ENCODE assay signal across 20 mouse cellular contexts in genomic region chr10:92079421-92079820, GRCm38 (mm10).
A peak's percentile ranks its signal among the peaks of the same experiment; 100 is the strongest.
DNase-seq lines count a peak whose midpoint lies in the region; ATAC-seq and TF ChIP-seq lines count a peak whose summit lies in the region.
"Had no signal": no experiment of that assay in that cellular context is flagged by ENCODE, and none has a peak within 500 bp of the region (broad histone marks: within the 10 kb centered on the region; RNA-seq: fewer than 3 reads in every experiment).

No protein-coding gene starts in this region.

- H3K27ac ChIP-seq in forebrain, embryonic 13.5 days: peak overlapping the region; percentile 38; the same call in 1 of the 2 replicates
- H3K27ac ChIP-seq in forebrain, embryonic 16.5 days (ENCODE audit: low read length): no peak overlapping the region
- peak overlapping the region; percentile 68 for H3K27ac ChIP-seq in midbrain, embryonic 10.5 days (replicated peaks)
- H3K27ac ChIP-seq in midbrain, postnatal 0 days (ENCODE audit: low read depth, low read length): no peak overlapping the region
- H3K27ac ChIP-seq in embryonic facial prominence, embryonic 10.5 days (replicated peaks): 0 out of 2 replicates have a peak overlapping the region, but pooled peaks have one; percentile 10
- H3K27ac ChIP-seq in midbrain, embryonic 12.5 days (replicated peaks): peak overlapping the region; percentile 83
- H3K27ac ChIP-seq in left cerebral cortex, adult 2 months: no peak overlapping the region
- H3K27ac ChIP-seq: embryonic facial prominence, embryonic 13.5 days; heart, embryonic 10.5 days; intestine, embryonic 15.5 days; limb, embryonic 10.5 days had no signal

- intact Hi-C loops in left cerebral cortex, postnatal 25 days (cut with DNase I): no loop called here
- intact Hi-C loops in left cerebral cortex, adult 2 months (cut with DNase I): no loop called here

- peaks cover 18% of the 10 kb centered on the region for H3K36me3 ChIP-seq in forebrain, embryonic 13.5 days (ENCODE audit: poor library complexity, severe bottlenecking)
- H3K36me3 ChIP-seq in forebrain, embryonic 16.5 days (ENCODE audit: control insufficient read depth, insufficient read depth): no peaks in the 10 kb centered on the region
- H3K36me3 ChIP-seq in midbrain, embryonic 10.5 days: peaks cover 29% of the 10 kb centered on the region
- H3K36me3 ChIP-seq in midbrain, postnatal 0 days (ENCODE audit: insufficient read depth, low read length): peaks cover 7% of the 10 kb centered on the region; the same call in 1 of the 2 replicates
- no peaks in the 10 kb centered on the region for H3K36me3 ChIP-seq in embryonic facial prominence, embryonic 10.5 days (replicated peaks)
- H3K36me3 ChIP-seq in midbrain, embryonic 12.5 days: peaks cover 22% of the 10 kb centered on the region
- H3K36me3 ChIP-seq: embryonic facial prominence, embryonic 13.5 days; heart, embryonic 10.5 days; intestine, embryonic 15.5 days; limb, embryonic 10.5 days had no signal

- no peak for ATAC-seq in forebrain, embryonic 13.5 days
- no peak for ATAC-seq in forebrain, embryonic 16.5 days
- ATAC-seq in midbrain, postnatal 0 days (ENCODE audit: low FRiP score): no peak
- ATAC-seq in midbrain, embryonic 12.5 days (ENCODE audit: low FRiP score, low read depth): no peak
- ATAC-seq: intestine, embryonic 15.5 days had no signal

- H3K27me3 ChIP-seq in forebrain, embryonic 13.5 days: no peaks in the 10 kb centered on the region
- no peaks in the 10 kb centered on the region; the same call in 1 of the 2 replicates for H3K27me3 ChIP-seq in forebrain, embryonic 16.5 days (replicated peaks; ENCODE audit: control insufficient read depth, insufficient read depth, low read length)
- peaks cover 56% of the 10 kb centered on the region for H3K27me3 ChIP-seq in midbrain, embryonic 10.5 days (ENCODE audit: low read depth, poor library complexity, severe bottlenecking)
- no peaks in the 10 kb centered on the region for H3K27me3 ChIP-seq in midbrain, postnatal 0 days (ENCODE audit: insufficient read depth, low read length)
- peaks cover 3% of the 10 kb centered on the region; the same call in 1 of the 2 replicates for H3K27me3 ChIP-seq in embryonic facial prominence, embryonic 10.5 days (replicated peaks; ENCODE audit: low read depth, poor library complexity, severe bottlenecking)
- H3K27me3 ChIP-seq in midbrain, embryonic 12.5 days: no peaks in the 10 kb centered on the region
- H3K27me3 ChIP-seq: CH12.LX; embryonic facial prominence, embryonic 13.5 days; intestine, embryonic 15.5 days had no signal

- no peak overlapping the region for H3K4me3 ChIP-seq in forebrain, embryonic 13.5 days
- H3K4me3 ChIP-seq in forebrain, embryonic 16.5 days (replicated peaks; ENCODE audit: low read length): no peak overlapping the region
- no peak overlapping the region for H3K4me3 ChIP-seq in midbrain, embryonic 10.5 days
- H3K4me3 ChIP-seq in midbrain, postnatal 0 days (ENCODE audit: low read depth, low read length): no peak overlapping the region
- no peak overlapping the region for H3K4me3 ChIP-seq in embryonic facial prominence, embryonic 10.5 days
- H3K4me3 ChIP-seq in midbrain, embryonic 12.5 days: no peak overlapping the region
- H3K4me3 ChIP-seq in left cerebral cortex, adult 2 months: no peak overlapping the region
- H3K4me3 ChIP-seq: embryonic facial prominence, embryonic 13.5 days; heart, embryonic 10.5 days; intestine, embryonic 15.5 days; limb, embryonic 10.5 days had no signal

- no peaks in the 10 kb centered on the region for H3K9me3 ChIP-seq in forebrain, embryonic 13.5 days (replicated peaks)
- H3K9me3 ChIP-seq in forebrain, embryonic 16.5 days (ENCODE audit: control insufficient read depth, low read length): no peaks in the 10 kb centered on the region
- no peaks in the 10 kb centered on the region for H3K9me3 ChIP-seq in midbrain, embryonic 10.5 days (replicated peaks)
- no peaks in the 10 kb centered on the region for H3K9me3 ChIP-seq in midbrain, postnatal 0 days (ENCODE audit: low read length)
- H3K9me3 ChIP-seq in embryonic facial prominence, embryonic 10.5 days: no peaks in the 10 kb centered on the region
- H3K9me3 ChIP-seq in midbrain, embryonic 12.5 days: no peaks in the 10 kb centered on the region
- H3K9me3 ChIP-seq: embryonic facial prominence, embryonic 13.5 days; heart, embryonic 10.5 days; intestine, embryonic 15.5 days; limb, embryonic 10.5 days had no signal

- no peak overlapping the region for H3K4me2 ChIP-seq in forebrain, embryonic 13.5 days
- no peak overlapping the region for H3K4me2 ChIP-seq in forebrain, embryonic 16.5 days (ENCODE audit: low read length)
- no peak overlapping the region for H3K4me2 ChIP-seq in midbrain, postnatal 0 days (ENCODE audit: low read depth, low read length, poor library complexity, severe bottlenecking)
- H3K4me2 ChIP-seq in midbrain, embryonic 12.5 days (replicated peaks): no peak overlapping the region
- H3K4me2 ChIP-seq: embryonic facial prominence, embryonic 13.5 days; intestine, embryonic 15.5 days; liver, embryonic 11.5 days; lung, embryonic 14.5 days had no signal

- H3K9ac ChIP-seq in forebrain, embryonic 13.5 days: no peak overlapping the region
- no peak overlapping the region for H3K9ac ChIP-seq in forebrain, embryonic 16.5 days (replicated peaks; ENCODE audit: low read depth, low read length)
- H3K9ac ChIP-seq in midbrain, postnatal 0 days (replicated peaks; ENCODE audit: low read length, poor library complexity, severe bottlenecking): no peak overlapping the region
- no peak overlapping the region for H3K9ac ChIP-seq in midbrain, embryonic 12.5 days (replicated peaks)
- H3K9ac ChIP-seq: embryonic facial prominence, embryonic 13.5 days; intestine, embryonic 15.5 days; lung, embryonic 14.5 days had no signal

- H3K4me1 ChIP-seq in forebrain, embryonic 13.5 days: peaks cover 44% of the 10 kb centered on the region
- H3K4me1 ChIP-seq in forebrain, embryonic 16.5 days (replicated peaks; ENCODE audit: control insufficient read depth, insufficient read depth, low read length): peaks cover 18% of the 10 kb centered on the region
- peaks cover 87% of the 10 kb centered on the region for H3K4me1 ChIP-seq in midbrain, embryonic 10.5 days
- H3K4me1 ChIP-seq in midbrain, postnatal 0 days (ENCODE audit: insufficient read depth, low read length): peaks cover 6% of the 10 kb centered on the region; the same call in 1 of the 2 replicates
- peaks cover 25% of the 10 kb centered on the region for H3K4me1 ChIP-seq in embryonic facial prominence, embryonic 10.5 days
- peaks cover 49% of the 10 kb centered on the region for H3K4me1 ChIP-seq in midbrain, embryonic 12.5 days
- H3K4me1 ChIP-seq: intestine, embryonic 15.5 days had no signal

- DNase-seq in midbrain, embryonic 10.5 days (ENCODE audit: low spot score): peak; percentile 62
- DNase-seq in midbrain, postnatal 0 days (ENCODE audit: low spot score): no peak
- peak; percentile 22 for DNase-seq in embryonic facial prominence, embryonic 10.5 days (ENCODE audit: low spot score)
- no peak for DNase-seq in left cerebral cortex, postnatal 25 days (ENCODE audit: low spot score in 2 of 2)
- DNase-seq in left cerebral cortex, adult 2 months (ENCODE audit: extremely low spot score in 1 of 2, low spot score in 2 of 2): no peak
- DNase-seq: cerebellum, adult 11 months; cerebellum, postnatal 14 days; heart, postnatal 10 days; layer of hippocampus, postnatal 36 days; lung, embryonic 14.5 days; lung, postnatal 4 days had no signal

- 10% methylated on average over 4 of the region's 4 CpGs for WGBS in forebrain, embryonic 13.5 days
- WGBS in forebrain, embryonic 16.5 days: 21% methylated on average over 4 of the region's 4 CpGs
- WGBS in midbrain, embryonic 10.5 days: 10% methylated on average over 4 of the region's 4 CpGs
- 19% methylated on average over 4 of the region's 4 CpGs for WGBS in midbrain, postnatal 0 days
- 28% methylated on average over 4 of the region's 4 CpGs for WGBS in embryonic facial prominence, embryonic 10.5 days
- WGBS in midbrain, embryonic 12.5 days: 14% methylated on average over 4 of the region's 4 CpGs

- TF ChIP-seq CTCF in midbrain, postnatal 0 days (IDR thresholded peaks at IDR 0.05): no peak
- TF ChIP-seq CTCF in left cerebral cortex, adult 2 months (IDR thresholded peaks at IDR 0.05): no peak

Comparison
In these comparisons a context has a peak if more than half of its experiments do, and no peak if none do; other contexts are left out.
1. H3K27ac ChIP-seq: peak in forebrain, embryonic 13.5 days (single experiment), midbrain, embryonic 10.5 days (single experiment), embryonic facial prominence, embryonic 10.5 days (single experiment) and midbrain, embryonic 12.5 days (single experiment); none in forebrain, embryonic 16.5 days (single experiment), midbrain, postnatal 0 days (single experiment) and left cerebral cortex, adult 2 months (single experiment).
2. DNase-seq: peak in midbrain, embryonic 10.5 days (single experiment) and embryonic facial prominence, embryonic 10.5 days (single experiment); none in midbrain, postnatal 0 days (single experiment), left cerebral cortex, postnatal 25 days (0 of 2) and left cerebral cortex, adult 2 months (0 of 2).